Mouse (Mus musculus) mouse trophoblast stem cell (cell line): ENCODE measurements at regions not wholly inside any gene's neighbourhood (a gene's known extent, or its start where the extent isn't known, plus 50 kb on each side); places are given as distances from the start of the nearest gene placed in this dataset.

Experiments
- in situ Hi-C, 2 experiments: fragments of 300-500 bp; cut with MseI, MboI; formaldehyde crosslinking; loops; 2 replicates in 1 of 2; 3 replicates in 1 of 2; pipeline ENCODE4 v1.15.1; 2025

DNA sequence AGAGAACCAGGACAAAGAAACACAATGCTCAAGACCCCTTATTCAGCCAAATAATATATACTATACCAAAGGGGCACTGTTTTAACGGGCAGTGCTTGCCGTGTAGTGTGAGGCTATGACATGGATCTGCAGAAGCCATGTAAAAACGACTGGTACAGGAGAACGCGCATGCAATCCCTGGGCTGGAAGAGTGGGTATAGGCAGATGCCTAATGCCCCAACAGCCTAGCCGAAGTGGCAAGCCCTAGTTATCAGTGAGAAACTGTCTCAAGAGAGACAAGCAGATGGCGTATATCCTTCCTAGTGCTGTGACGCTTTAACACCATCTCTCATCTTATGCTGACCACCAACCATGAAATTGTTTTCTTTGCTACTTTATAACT, 262.8 kb downstream of the Ankrd50 start:
- in situ Hi-C loops: loop anchor here in 1 of 2 experiments (25.0 kb wide), 1 partner anchor 610 kb away; no protein-coding TSS in a partner anchor

- in situ Hi-C loops: loop anchor here in 1 of 2 experiments (25.0 kb wide), 1 partner anchor 609 kb away; no protein-coding TSS in a partner anchor
These were observed 263.5 kb downstream of the Ankrd50 start for GRCm38 (mm10) chr3:38220934-38221833.

- in situ Hi-C loops: loop anchor here in 1 of 2 experiments (25.0 kb wide), 1 partner anchor 597 kb away; no protein-coding TSS in a partner anchor
These were observed 275.6 kb downstream of the Ankrd50 start for GRCm38 (mm10) chr3:38209081-38209480.

DNA sequence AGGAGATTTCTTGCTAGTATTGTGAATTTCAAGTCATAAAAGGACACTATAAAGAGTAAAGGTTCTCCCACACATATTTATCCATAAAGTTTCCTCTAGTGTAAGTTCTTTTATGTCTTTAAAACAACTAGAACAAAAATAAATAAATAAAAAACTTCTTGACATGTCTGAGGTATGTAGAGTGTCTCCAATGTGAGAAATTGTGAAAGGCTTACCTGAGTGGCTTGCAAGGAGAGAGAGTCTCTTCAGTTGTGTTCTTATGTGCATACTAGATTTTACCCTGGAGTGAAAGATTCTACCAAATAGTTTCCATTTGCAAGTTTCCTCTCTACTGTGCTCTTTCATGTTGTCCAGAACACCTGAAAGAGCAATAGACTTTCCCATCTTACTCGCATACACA, 276.8 kb downstream of the Ankrd50 start:
- in situ Hi-C loops: loop anchor here in 1 of 2 experiments (25.0 kb wide), 1 partner anchor 596 kb away; no protein-coding TSS in a partner anchor

DNA sequence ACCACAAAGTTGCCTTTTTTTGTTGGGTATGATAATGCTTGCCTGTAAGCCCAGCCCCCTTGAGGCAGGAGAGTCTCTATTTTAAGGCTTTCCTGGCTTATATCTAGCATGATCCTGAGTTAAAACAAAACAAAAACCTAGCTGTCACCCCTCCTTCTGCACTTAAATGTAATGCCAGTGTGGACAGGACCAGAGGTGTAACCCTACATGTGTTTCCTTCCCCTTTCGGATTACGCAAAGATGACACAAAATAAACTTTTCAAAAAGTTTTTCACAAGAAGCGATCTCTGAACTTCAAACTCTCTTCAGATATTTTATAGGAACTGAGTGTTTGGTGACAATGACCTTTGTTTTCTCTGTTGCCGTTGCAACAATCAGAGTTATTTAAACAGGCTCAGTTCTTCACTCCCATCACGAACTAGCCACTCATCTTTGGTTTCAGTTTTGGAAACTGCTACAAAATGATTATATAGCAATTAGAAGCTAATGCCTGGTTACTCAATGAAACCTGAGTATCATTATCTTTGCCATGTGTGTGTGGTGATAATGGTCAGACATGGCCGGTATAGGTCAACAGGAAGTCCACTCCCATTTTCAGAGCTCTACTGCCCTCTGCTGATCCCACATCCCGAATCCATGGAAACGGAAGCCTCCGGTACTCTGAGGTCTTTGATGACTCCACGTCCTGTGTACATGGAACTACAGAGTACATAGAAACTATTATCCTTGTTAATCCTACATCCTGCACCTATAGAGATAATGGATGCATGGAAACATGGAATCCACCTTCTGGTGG, 282.6 kb downstream of the Ankrd50 start:
- in situ Hi-C loops: loop anchor here in 1 of 2 experiments (25.0 kb wide), 1 partner anchor 590 kb away; no protein-coding TSS in a partner anchor

DNA sequence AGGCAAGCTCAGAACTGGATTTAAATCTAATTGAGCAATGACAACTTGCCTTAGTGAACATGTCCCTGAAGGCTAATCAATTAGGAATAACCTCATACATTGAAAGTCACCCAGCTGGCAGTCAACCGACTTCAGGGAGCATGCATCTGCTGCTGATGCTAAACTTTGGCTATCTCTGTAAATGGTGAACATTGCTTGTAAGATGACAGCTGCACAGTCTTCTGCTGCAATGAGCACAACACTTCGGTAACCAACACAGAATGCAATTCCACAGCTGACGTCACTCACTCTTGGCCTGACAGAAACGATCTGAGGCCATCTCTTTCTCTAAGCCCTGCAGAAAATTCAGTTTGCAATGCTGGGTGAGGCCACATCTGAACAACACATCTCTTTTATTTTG, 290.6 kb downstream of the Ankrd50 start:
- in situ Hi-C loops: loop anchor here in 1 of 2 experiments (25.0 kb wide), 1 partner anchor 582 kb away; no protein-coding TSS in a partner anchor

- in situ Hi-C loops: loop anchor here in 1 of 2 experiments (25.0 kb wide), 1 partner anchor 575 kb away; no protein-coding TSS in a partner anchor
These were observed 297.2 kb downstream of the Ankrd50 start for GRCm38 (mm10) chr3:38187406-38187896.

- in situ Hi-C loops: loop anchor here in 1 of 2 experiments (25.0 kb wide), 1 partner anchor 574 kb away; no protein-coding TSS in a partner anchor
These were observed 298.1 kb downstream of the Ankrd50 start for GRCm38 (mm10) chr3:38186503-38186902.

DNA sequence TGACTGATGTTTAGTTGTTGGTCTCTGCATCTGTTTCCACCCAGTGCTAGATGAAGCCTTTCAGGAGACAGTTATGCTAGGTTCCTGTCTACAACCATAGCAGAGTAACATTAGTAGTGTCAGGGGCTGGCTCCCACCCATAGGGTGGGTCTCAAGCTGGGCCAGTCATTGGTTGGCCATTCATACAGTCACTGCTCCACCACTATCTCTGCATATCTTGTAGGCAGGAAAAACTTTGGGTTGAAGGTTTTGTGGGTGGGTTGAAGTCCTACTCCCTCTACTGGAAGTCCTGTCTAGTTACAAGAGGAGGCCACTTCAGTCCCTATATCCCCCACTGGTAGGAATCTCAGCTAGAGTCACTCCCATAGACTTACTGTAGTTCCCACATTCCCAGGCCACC, 306.3 kb downstream of the Ankrd50 start:
- in situ Hi-C loops: loop anchor here in 1 of 2 experiments (25.0 kb wide), 1 partner anchor 566 kb away; no protein-coding TSS in a partner anchor

DNA sequence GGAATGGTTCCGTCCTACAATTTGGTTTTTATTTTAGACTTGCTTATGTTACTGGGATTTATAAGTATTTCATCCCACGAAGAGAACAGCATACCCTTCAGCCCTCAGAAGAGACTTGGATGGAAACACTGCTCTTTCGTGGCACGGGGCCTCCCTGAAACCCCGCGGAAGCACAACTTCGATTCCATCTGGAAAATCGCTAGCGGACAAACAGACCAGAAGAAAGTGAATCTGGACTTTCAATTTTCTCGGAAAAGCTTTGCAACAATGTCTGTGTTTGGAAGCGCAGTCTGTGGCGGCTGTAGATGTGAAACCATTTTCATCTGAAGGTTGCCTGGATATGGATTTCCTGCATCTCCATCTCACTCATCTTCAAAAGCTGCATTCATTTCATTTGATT, 308.7 kb downstream of the Ankrd50 start:
- in situ Hi-C loops: loop anchor here in 1 of 2 experiments (25.0 kb wide), 1 partner anchor 564 kb away; no protein-coding TSS in a partner anchor

- in situ Hi-C loops: loop anchor here in 1 of 2 experiments (25.0 kb wide), 1 partner anchor 563 kb away; no protein-coding TSS in a partner anchor
These were observed 309.8 kb downstream of the Ankrd50 start for GRCm38 (mm10) chr3:38174735-38175280.

- in situ Hi-C loops: no loop called here
These were observed 332.2 kb downstream of the Ankrd50 start for GRCm38 (mm10) chr3:38152408-38152807.

- in situ Hi-C loops: no loop called here
These were observed 332.8 kb downstream of the Ankrd50 start for GRCm38 (mm10) chr3:38151821-38152220.

DNA sequence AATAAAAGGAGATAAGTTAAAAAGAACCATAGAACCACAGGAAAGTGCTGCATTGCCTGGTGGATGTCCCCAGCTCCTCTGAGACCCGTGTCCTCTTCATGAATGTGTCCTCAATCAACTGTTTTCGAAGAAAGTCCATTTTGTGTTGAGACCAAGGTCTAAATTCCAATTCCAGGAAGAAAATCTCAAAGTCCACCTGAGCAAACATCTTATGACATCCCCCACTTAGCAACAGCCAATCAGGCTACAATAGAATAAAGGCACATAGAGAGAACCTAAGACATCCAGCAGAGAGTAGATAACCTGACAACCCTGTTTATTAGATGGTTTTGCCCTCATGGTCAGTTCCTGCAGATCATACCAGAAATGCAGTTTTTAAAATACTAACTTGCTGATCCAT, 338.0 kb downstream of the Ankrd50 start:
- in situ Hi-C loops: no loop called here

GRCm38 (mm10) chr3:38145444-38145843, 339.2 kb downstream of the Ankrd50 start:
- in situ Hi-C loops: no loop called here

DNA sequence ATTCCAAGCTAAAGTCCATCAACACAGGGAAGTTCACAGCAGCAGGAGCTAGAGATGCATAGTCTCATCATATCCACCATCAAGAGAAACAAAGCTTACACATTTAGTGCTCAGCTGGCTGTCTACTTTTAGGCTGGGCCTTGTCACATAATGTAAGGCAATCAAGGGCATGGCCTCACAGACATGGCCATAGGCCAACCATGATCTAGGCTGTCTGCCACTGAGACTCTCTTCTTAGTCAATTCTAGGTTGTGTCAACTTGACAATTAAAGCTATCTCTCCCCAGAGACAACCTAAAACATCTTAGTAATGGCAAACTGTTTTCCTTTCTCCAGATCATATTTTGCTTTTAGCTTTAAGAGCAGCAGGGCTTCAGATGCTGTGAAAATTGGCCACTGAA, 340.0 kb downstream of the Ankrd50 start:
- in situ Hi-C loops: no loop called here

- in situ Hi-C loops: no loop called here
These were observed 341.3 kb downstream of the Ankrd50 start for GRCm38 (mm10) chr3:38143147-38143883.

- in situ Hi-C loops: no loop called here
These were observed 345.3 kb downstream of the Ankrd50 start for GRCm38 (mm10) chr3:38139387-38139786.

DNA sequence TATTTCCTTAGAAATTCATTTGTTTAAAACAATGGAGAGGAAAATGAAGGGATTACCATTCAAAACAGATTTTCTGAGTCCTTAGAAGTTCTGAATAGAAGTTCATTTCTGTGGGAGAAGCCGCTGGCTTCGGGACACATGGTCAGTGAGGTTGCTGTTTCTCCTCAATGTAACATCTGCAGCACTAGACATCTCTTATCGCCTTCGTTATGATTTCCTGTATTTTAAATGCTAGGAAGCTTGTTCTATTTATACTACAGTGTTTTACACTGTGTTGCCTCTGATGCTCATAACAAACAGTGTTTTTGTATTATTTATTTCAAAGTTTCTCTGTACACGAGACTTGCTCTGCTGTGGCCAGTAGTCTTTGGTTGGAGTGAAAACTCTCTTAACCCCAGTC, 346.6 kb downstream of the Ankrd50 start:
- in situ Hi-C loops: no loop called here

- in situ Hi-C loops: no loop called here
These were observed 348.8 kb downstream of the Ankrd50 start for GRCm38 (mm10) chr3:38135808-38136214.
